Mouse (Mus musculus) layer of hippocampus, postnatal 10 days (tissue): ENCODE data around the gene Casp1. TPM values are rescaled to one million over a fixed set of nuclear protein-coding genes. Genes with fewer than 3 reads are reported as not detected.

Experiments used
- total RNA-seq, 2 experiments: library from RNA; stranded (reverse); gene quantifications; 2 replicates each; pipeline ENCODE4 v1.2.3; 2021

The Casp1 gene
- total RNA-seq, 2 experiments from 2014 or later, result 2.7 to 2.9 TPM

Other genes starting within 250 kb of the Casp1 start
- under 1 TPM; 0.69 to 0.76 TPM for gene Casp4, start 10.3 kb downstream of the Casp1 start, total RNA-seq
- 1 to 10 TPM; 1.5 to 1.8 TPM for gene Casp12, start 46.9 kb downstream of the Casp1 start, total RNA-seq